Mouse (Mus musculus) limb, embryonic 14.5 days (tissue): Measurements from ENCODE around the gene Hoxd10. TPM values are rescaled to one million over a fixed set of nuclear protein-coding genes. Genes with fewer than 3 reads are reported as not detected.

Source experiments
- ATAC-seq: fragments of 200-750 bp; cut with Nextera tagmentation; 2 replicates; pipeline ENCODE4 v1.8.0; 2017; ENCODE audit warnings: low read depth, moderate number of reproducible peaks, moderate TSS enrichment; ENCODE audit not compliant: low FRiP score
- DNase-seq: peaks from one replicate; pipeline ENCODE4 v3.0.0-alpha.2; 2015; ENCODE audit warnings: low spot score
- H3K27ac ChIP-seq: fragments of 300-500 bp; sonication (generic); replicated peaks from 2 replicates; pipeline ENCODE4 v1.5.1; 2014; ENCODE audit warnings: low read depth, mild to moderate bottlenecking, low read length, moderate library complexity, mixed read lengths
- H3K27me3 ChIP-seq: fragments of 300-500 bp; sonication (generic); 2 replicates; pipeline ENCODE4 v1.6.1; 2014; ENCODE audit warnings: low read length, mixed read lengths; ENCODE audit not compliant: control insufficient read depth, insufficient read depth
- H3K36me3 ChIP-seq: fragments of 300-500 bp; sonication (generic); 2 replicates; pipeline ENCODE4 v1.6.1; 2014; ENCODE audit warnings: mild to moderate bottlenecking, low read length, moderate library complexity, mixed read lengths; ENCODE audit not compliant: control insufficient read depth, insufficient read depth
- H3K4me1 ChIP-seq: fragments of 300-500 bp; sonication (generic); 2 replicates; pipeline ENCODE4 v1.6.1; 2014; ENCODE audit warnings: antibody characterized with exemption, low read length, mixed read lengths; ENCODE audit not compliant: control insufficient read depth, insufficient read depth
- H3K4me2 ChIP-seq: fragments of 300-500 bp; sonication (generic); replicated peaks from 2 replicates; pipeline ENCODE4 v1.6.1; 2014; ENCODE audit warnings: low read depth, mild to moderate bottlenecking, low read length, moderate library complexity; ENCODE audit not compliant: severe bottlenecking
- H3K4me3 ChIP-seq: fragments of 300-500 bp; sonication (generic); replicated peaks from 2 replicates; pipeline ENCODE4 v1.5.1; 2014; ENCODE audit warnings: low read length
- H3K9ac ChIP-seq: fragments of 300-500 bp; sonication (generic); 2 replicates; pipeline ENCODE4 v1.6.1; 2014; ENCODE audit warnings: mild to moderate bottlenecking, low read depth, low read length, moderate library complexity; ENCODE audit not compliant: severe bottlenecking
- H3K9me3 ChIP-seq: fragments of 300-500 bp; sonication (generic); 2 replicates; pipeline ENCODE4 v1.6.1; 2016; ENCODE audit warnings: low read length; ENCODE audit not compliant: control insufficient read depth
- POLR2A ChIP-seq: fragments of 200-500 bp; IDR thresholded peaks from 2 replicates; pipeline ENCODE4 v1.8.0; 2012; ENCODE audit warnings: inconsistent platforms, mild to moderate bottlenecking, moderate library complexity, borderline replicate concordance; ENCODE audit not compliant: insufficient read depth, insufficient read length; ENCODE audit errors: extremely low read depth
- WGBS: fragments of 180-500 bp; shearing (Covaris S2); extraction: QIAGEN DNeasy Blood & Tissue Kit; methylation state at CpG from one replicate; pipeline ENCODE4 v1.1.7; 2014; 5-methylcytosine and 5-hydroxymethylcytosine counted together
- polyA plus RNA-seq, 2 experiments: library from polyadenylated mRNA; depleted of rRNA in 1 of 2; stranded (reverse) in 1 of 2; unstranded in 1 of 2; fragments of >200 nt; fragmentation: Nextera tagmentation in 1 of 2; extraction: Ambion mirVana in 1 of 2; gene quantifications; 2 replicates each; pipeline versions ENCODE4 v1.2.1 to v1.2.3; 2012 to 2014

Hoxd10 gene
- polyA plus RNA-seq, 2 experiments = 18.3 to 39.4 TPM

DNA sequence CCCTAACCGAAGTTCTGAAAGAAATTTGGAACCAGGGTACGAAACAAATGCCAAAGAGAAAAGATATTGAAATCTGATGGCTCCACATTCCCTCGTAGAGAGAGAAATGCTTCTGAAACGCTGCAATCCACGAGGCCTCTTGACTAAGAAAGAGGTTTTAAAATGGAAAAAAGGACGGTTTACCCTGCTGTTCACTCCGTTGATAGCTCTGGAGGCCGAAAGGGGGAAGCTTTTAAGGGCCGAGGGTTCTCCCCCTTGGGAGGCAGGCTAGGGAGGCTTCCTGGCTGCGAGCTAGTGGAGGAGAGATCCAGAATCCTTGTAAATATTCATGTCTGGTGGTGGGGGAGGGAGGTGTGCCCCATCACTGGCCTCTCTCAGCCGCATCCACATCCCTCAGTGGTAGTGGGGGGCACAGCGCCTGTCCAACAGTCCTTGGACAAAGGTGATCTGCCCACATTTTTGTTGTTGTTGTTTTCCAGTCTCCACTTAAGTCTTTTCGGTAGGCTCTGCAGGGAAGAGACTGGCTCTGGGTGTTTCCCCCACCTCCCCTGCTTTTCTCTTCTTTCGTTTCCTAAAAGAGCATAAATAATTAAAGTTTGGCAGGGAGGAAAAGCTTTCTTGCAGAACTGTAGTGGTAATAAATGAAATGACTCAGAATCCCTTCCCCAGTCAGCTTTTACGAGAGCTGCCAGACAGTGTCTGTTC, 12.7 kb upstream of the Hoxd10 start, which contains the start of gene Hoxd11:
Hoxd11 (plus strand) TSS at position 667 of the 705 bp plus-strand sequence.
- H3K27ac ChIP-seq = peak within 1 kb of the TSS; percentile 97
- peak within 1 kb of the TSS; percentile 74 for H3K4me3 ChIP-seq
- H3K4me2 ChIP-seq = peak within 1 kb of the TSS; percentile 96
- 8% methylated on average over 15 of the region's 15 CpGs for WGBS
- TF ChIP-seq POLR2A = no peak
- ATAC-seq (no peak), DNase-seq (no peak)
- H3K36me3 ChIP-seq = 0 out of 2 replicates have a peak, but pooled peaks cover 6% of the 10 kb centered on the region
- H3K9me3 ChIP-seq = no peaks in the 10 kb centered on the region
- H3K4me1 ChIP-seq = peaks cover 10% of the 10 kb centered on the region; the same call in 1 of the 2 replicates
- H3K27me3 ChIP-seq = peaks cover 37% of the 10 kb centered on the region
- H3K9ac ChIP-seq = peak within 1 kb of the TSS; percentile 99

DNA sequence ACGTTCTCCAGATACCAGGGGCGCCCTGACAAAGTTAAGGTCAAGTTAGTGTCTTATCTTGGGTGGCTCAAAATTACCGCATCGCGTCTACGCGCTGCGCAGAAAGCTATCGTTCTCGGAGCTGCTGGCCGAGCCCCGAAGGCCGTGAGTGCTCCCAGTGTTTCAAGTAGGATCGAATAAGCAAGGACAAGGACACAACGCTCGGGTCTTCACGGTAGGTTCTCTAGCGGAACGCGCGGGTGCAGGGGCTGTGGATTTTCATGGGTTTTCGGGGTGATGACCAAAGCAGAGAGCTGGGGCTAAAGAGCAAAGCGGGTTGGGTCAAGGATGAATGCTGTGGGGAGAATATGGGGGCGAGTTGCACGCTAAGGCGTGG, 12.1 kb upstream of the Hoxd10 start:
- Histone ChIP-seq H3K9me3 (no peaks in the 10 kb centered on the region), H3K4me3 (peak overlapping the region; percentile 74), H3K36me3 (0 out of 2 replicates have a peak, but pooled peaks cover 10% of the 10 kb centered on the region), H3K4me1 (peaks cover 5% of the 10 kb centered on the region; the same call in 1 of the 2 replicates), H3K4me2 (peak overlapping the region; percentile 96), H3K27me3 (peaks cover 32% of the 10 kb centered on the region), H3K9ac (peak overlapping the region; percentile 99), H3K27ac (peak overlapping the region; percentile 97)
- no peak for DNase-seq
- WGBS = 2% methylated on average over 26 of the region's 26 CpGs
- ATAC-seq = no peak
- TF ChIP-seq POLR2A = no peak

DNA sequence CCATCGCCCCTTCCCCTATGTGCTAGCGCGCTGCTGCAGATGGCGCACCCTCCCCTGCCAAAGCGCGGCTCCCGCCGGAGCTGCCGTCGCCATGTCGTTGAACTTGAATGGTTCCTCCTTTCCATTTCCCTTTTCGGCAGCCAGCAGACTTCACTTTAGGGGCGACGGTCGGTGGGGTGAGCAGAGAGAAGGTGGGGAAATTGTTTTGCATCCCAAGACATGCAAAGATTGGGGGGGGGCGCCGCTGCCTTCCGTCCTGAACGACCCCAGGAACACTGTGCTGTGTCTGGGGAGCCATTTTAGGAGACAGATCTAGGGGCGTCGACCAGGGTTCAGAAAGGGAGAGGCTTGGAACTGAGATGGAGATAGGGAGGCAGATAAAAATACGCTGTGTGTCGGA, 11.7 kb upstream of the Hoxd10 start:
- Histone ChIP-seq H3K27ac (peak overlapping the region; percentile 97), H3K4me2 (peak overlapping the region; percentile 96), H3K9ac (peak overlapping the region; percentile 99), H3K27me3 (peaks cover 34% of the 10 kb centered on the region), H3K9me3 (no peaks in the 10 kb centered on the region), H3K4me3 (peak overlapping the region; percentile 74), H3K36me3 (peaks cover 11% of the 10 kb centered on the region; the same call in 1 of the 2 replicates), H3K4me1 (peaks cover 5% of the 10 kb centered on the region; the same call in 1 of the 2 replicates)
- 2% methylated on average over 22 of the region's 23 CpGs for WGBS
- DNase-seq = no peak
- no peak for TF ChIP-seq POLR2A
- ATAC-seq = no peak

- ATAC-seq = no peak
- peak overlapping the region; percentile 99 for H3K9ac ChIP-seq
- peak overlapping the region; percentile 97 for H3K27ac ChIP-seq
- H3K4me2 ChIP-seq = peak overlapping the region; percentile 96
- H3K4me1 ChIP-seq = peaks cover 5% of the 10 kb centered on the region; the same call in 1 of the 2 replicates
- H3K36me3 ChIP-seq = peaks cover 11% of the 10 kb centered on the region; the same call in 1 of the 2 replicates
- DNase-seq = no peak
- H3K4me3 ChIP-seq = peak overlapping the region; percentile 74
- peaks cover 35% of the 10 kb centered on the region for H3K27me3 ChIP-seq
- no peaks in the 10 kb centered on the region for H3K9me3 ChIP-seq
- no peak for TF ChIP-seq POLR2A
- WGBS = 7% methylated on average over 21 of the region's 21 CpGs
These were observed 10.9 kb upstream of the Hoxd10 start for GRCm38 (mm10) chr2:74680561-74681398.

GRCm38 (mm10) chr2:74681594-74682531, 9.9 kb upstream of the Hoxd10 start:
- ATAC-seq (peak; percentile 53), DNase-seq (peak; percentile 73)
- H3K36me3 ChIP-seq = peaks cover 13% of the 10 kb centered on the region
- peak overlapping the region; percentile 96 for H3K4me2 ChIP-seq
- WGBS = under 1% methylated on average over 69 of the region's 78 CpGs
- peak overlapping the region; percentile 74 for H3K4me3 ChIP-seq
- TF ChIP-seq POLR2A = peak; percentile 31; the same call in 1 of the 2 replicates
- H3K27ac ChIP-seq = peak overlapping the region; percentile 97
- H3K27me3 ChIP-seq = peaks cover 33% of the 10 kb centered on the region
- no peaks in the 10 kb centered on the region for H3K9me3 ChIP-seq
- peak overlapping the region; percentile 99 for H3K9ac ChIP-seq
- H3K4me1 ChIP-seq = peaks cover 5% of the 10 kb centered on the region; the same call in 1 of the 2 replicates
